Mouse (Mus musculus) stomach, postnatal 0 days (tissue): ENCODE data around the gene Sardh.

Experiments used
- CTCF ChIP-seq: IDR thresholded peaks from 2 replicates; pipeline ENCODE4 v1.5.1; 2016; ENCODE audit warnings: antibody characterized with exemption, low read depth, mild to moderate bottlenecking, moderate library complexity
- EP300 ChIP-seq: optimal IDR thresholded peaks from 2 replicates; pipeline ENCODE3; 2016; ENCODE audit warnings: antibody characterized with exemption

GRCm38 (mm10) chr2:27183734-27184133 lies 64.4 kb downstream of the Sardh start:
- TF ChIP-seq CTCF (no peak), EP300 (no peak)
